Mouse (Mus musculus): Measurements from ENCODE around the gene Plk5. TPM values are rescaled to one million over a fixed set of nuclear protein-coding genes. Genes with fewer than 3 reads are reported as not detected.

The Plk5 gene
- not detected in 2 replicates for polyA plus RNA-seq (2012; ENCODE audit: insufficient read depth, low replicate concordance)

- H3K9me3 ChIP-seq: 0 out of 2 replicates have a peak, but pooled peaks cover 3% of the 10 kb centered on the region
- H3K4me1 ChIP-seq: peaks cover 53% of the 10 kb centered on the region
- H3K36me3 ChIP-seq (replicated peaks; ENCODE audit: low read length): no peaks in the 10 kb centered on the region
- TF ChIP-seq GATA1 (IDR thresholded peaks at IDR 0.05; ENCODE audit: borderline replicate concordance, low read length) (no peak), FLI1 (IDR thresholded peaks at IDR 0.05; ENCODE audit: low read length) (no peak)
- H3K27me3 ChIP-seq (replicated peaks): peaks cover 96% of the 10 kb centered on the region
- H3K4me3 ChIP-seq (replicated peaks): no peak within 1 kb of the TSS
Observed at GRCm38 (mm10) chr10:80356001-80356682, at the start of gene Plk5. Gene Plk5, plus strand, starts transcription at chr10:80356459.

- peaks cover 42% of the 10 kb centered on the region for H3K4me1 ChIP-seq
- H3K27me3 ChIP-seq (replicated peaks): peaks cover 82% of the 10 kb centered on the region
- TF ChIP-seq FLI1 (IDR thresholded peaks at IDR 0.05; ENCODE audit: low read length) (no peak), GATA1 (IDR thresholded peaks at IDR 0.05; ENCODE audit: borderline replicate concordance, low read length) (no peak)
Observed at GRCm38 (mm10) chr10:80311560-80311959, 44.7 kb upstream of the Plk5 start.

DNA sequence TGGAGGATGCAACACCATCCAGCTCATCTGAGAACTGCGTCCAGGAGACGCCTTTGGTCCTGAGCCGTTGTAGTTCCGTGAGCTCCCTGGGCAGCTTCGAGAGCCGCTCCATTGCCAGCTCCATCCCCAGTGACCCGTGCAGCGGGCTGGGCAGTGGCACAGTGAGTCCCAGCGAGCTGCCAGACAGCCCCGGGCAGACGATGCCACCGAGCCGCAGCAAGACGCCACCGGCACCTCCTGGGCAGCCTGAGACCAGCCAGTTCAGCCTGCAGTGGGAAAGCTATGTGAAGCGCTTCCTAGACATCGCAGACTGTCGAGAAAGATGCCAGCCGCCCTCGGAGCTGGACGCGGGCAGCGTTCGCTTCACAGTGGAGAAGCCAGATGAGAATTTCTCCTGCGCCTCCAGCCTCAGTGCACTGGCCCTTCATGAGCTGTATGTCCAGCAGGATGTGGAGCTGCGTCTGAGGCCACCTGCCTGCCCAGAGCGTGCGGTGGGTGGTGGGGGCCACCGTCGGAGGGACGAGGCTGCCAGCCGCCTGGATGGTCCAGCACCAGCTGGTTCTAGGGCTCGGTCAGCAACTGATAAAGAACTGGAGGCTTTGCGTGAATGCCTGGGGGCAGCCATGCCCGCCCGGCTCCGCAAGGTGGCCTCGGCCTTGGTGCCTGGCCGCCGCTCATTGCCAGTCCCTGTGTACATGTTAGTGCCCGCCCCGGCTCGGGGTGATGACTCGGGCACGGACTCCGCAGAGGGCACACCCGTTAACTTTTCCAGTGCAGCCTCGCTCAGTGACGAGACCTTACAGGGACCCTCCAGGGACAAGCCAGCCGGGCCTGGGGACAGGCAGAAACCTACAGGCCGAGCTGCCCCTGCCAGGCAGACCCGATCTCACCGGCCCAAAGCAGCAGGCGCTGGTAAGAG, 43.4 kb upstream of the Plk5 start:
- peak overlapping the region; percentile 48 for H3K4me3 ChIP-seq (replicated peaks)
- H3K4me1 ChIP-seq: peaks cover 55% of the 10 kb centered on the region
- H3K36me3 ChIP-seq (replicated peaks; ENCODE audit: low read length): peaks cover 65% of the 10 kb centered on the region
- H3K27me3 ChIP-seq (replicated peaks): peaks cover 70% of the 10 kb centered on the region
- TF ChIP-seq FLI1 (IDR thresholded peaks at IDR 0.05; ENCODE audit: low read length) (no peak), GATA1 (IDR thresholded peaks at IDR 0.05; ENCODE audit: borderline replicate concordance, low read length) (no peak)
- peaks cover 19% of the 10 kb centered on the region; the same call in 1 of the 2 replicates for H3K9me3 ChIP-seq

More at GRCm38 (mm10) chr10:80311560-80311959, 44.7 kb upstream of the Plk5 start:
- peaks cover 65% of the 10 kb centered on the region for H3K36me3 ChIP-seq (replicated peaks; ENCODE audit: low read length)
- H3K9me3 ChIP-seq: peaks cover 19% of the 10 kb centered on the region; the same call in 1 of the 2 replicates
- no peak overlapping the region for H3K4me3 ChIP-seq (replicated peaks)

DNA sequence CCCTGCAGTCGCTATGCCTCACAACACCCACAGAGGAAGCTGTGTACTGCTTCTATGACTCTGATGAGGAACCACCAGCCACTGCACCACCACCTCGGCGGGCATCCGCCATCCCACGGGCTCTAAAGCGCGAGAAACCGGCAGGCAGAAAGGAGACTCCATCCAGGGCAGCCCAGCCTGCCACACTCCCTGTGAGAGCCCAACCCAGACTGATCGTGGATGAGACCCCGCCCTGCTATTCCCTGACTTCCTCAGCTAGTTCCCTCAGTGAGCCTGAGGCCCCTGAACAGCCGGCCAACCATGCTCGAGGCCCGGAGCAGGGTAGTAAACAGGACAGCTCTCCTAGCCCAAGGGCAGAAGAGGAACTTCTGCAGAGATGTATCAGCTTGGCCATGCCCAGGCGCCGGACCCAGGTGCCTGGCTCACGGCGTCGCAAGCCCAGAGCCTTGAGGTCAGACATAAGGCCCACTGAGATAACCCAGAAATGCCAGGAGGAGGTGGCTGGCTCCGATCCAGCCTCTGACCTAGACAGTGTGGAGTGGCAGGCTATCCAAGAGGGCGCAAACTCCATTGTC, 42.5 kb upstream of the Plk5 start:
- peak overlapping the region; percentile 48 for H3K4me3 ChIP-seq (replicated peaks)
- H3K9me3 ChIP-seq: peaks cover 19% of the 10 kb centered on the region; the same call in 1 of the 2 replicates
- no peak for TF ChIP-seq FLI1 (IDR thresholded peaks at IDR 0.05; ENCODE audit: low read length)
- TF ChIP-seq GATA1 (IDR thresholded peaks at IDR 0.05; ENCODE audit: borderline replicate concordance, low read length): no peak
- H3K4me1 ChIP-seq: peaks cover 64% of the 10 kb centered on the region
- H3K27me3 ChIP-seq (replicated peaks): peaks cover 64% of the 10 kb centered on the region
- H3K36me3 ChIP-seq (replicated peaks; ENCODE audit: low read length): peaks cover 68% of the 10 kb centered on the region

DNA sequence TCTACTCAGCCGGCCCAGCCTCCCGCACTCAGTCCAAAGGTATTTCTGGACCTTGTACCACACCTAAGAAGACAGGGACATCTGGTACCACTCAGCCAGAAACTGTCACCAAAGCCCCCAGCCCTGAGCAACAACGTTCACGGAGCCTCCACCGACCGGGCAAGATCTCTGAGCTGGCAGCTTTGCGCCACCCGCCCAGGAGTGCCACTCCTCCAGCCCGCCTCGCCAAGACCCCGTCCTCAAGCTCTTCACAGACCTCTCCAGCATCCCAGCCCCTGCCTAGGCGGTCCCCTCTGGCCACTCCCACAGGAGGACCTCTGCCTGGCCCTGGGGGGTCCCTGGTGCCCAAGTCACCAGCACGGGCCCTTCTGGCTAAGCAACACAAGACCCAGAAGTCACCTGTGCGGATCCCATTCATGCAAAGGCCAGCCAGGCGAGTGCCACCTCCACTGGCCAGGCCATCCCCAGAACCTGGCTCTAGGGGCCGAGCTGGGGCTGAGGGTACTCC, 41.7 kb upstream of the Plk5 start:
- peaks cover 69% of the 10 kb centered on the region for H3K36me3 ChIP-seq (replicated peaks; ENCODE audit: low read length)
- peaks cover 56% of the 10 kb centered on the region for H3K27me3 ChIP-seq (replicated peaks)

DNA sequence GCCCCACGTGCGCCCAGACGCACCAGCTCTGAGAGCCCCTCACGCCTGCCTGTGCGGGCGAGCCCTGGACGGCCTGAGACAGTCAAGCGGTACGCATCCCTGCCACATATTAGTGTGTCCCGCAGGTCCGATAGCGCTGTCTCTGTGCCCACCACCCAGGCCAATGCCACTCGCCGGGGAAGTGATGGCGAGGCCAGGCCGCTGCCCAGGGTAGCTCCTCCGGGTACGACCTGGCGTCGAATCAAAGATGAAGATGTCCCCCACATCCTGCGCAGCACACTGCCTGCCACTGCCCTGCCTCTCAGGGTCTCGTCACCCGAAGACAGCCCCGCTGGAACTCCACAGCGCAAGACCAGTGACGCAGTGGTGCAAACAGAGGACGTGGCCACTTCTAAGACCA, 40.9 kb upstream of the Plk5 start:
- H3K4me3 ChIP-seq (replicated peaks): no peak overlapping the region
- peaks cover 75% of the 10 kb centered on the region for H3K4me1 ChIP-seq

More for the DNA sequence above, 41.7 kb upstream of the Plk5 start:
- Histone ChIP-seq H3K4me3 (replicated peaks) (no peak overlapping the region), H3K4me1 (peaks cover 72% of the 10 kb centered on the region), H3K9me3 (peaks cover 19% of the 10 kb centered on the region; the same call in 1 of the 2 replicates)
- TF ChIP-seq GATA1 (IDR thresholded peaks at IDR 0.05; ENCODE audit: borderline replicate concordance, low read length) (no peak), FLI1 (IDR thresholded peaks at IDR 0.05; ENCODE audit: low read length) (no peak)

GRCm38 (mm10) chr10:80316359-80316781, 39.9 kb upstream of the Plk5 start:
- H3K4me3 ChIP-seq (replicated peaks): no peak overlapping the region
- peaks cover 85% of the 10 kb centered on the region for H3K4me1 ChIP-seq
- peaks cover 63% of the 10 kb centered on the region for H3K36me3 ChIP-seq (replicated peaks; ENCODE audit: low read length)
- peaks cover 18% of the 10 kb centered on the region; the same call in 1 of the 2 replicates for H3K9me3 ChIP-seq
- TF ChIP-seq GATA1 (IDR thresholded peaks at IDR 0.05; ENCODE audit: borderline replicate concordance, low read length) (no peak), FLI1 (IDR thresholded peaks at IDR 0.05; ENCODE audit: low read length) (no peak)
- peaks cover 47% of the 10 kb centered on the region for H3K27me3 ChIP-seq (replicated peaks)

More for the DNA sequence above, 40.9 kb upstream of the Plk5 start:
- peaks cover 70% of the 10 kb centered on the region for H3K36me3 ChIP-seq (replicated peaks; ENCODE audit: low read length)
- peaks cover 19% of the 10 kb centered on the region; the same call in 1 of the 2 replicates for H3K9me3 ChIP-seq
- TF ChIP-seq GATA1 (IDR thresholded peaks at IDR 0.05; ENCODE audit: borderline replicate concordance, low read length) (no peak), FLI1 (IDR thresholded peaks at IDR 0.05; ENCODE audit: low read length) (no peak)
- peaks cover 56% of the 10 kb centered on the region for H3K27me3 ChIP-seq (replicated peaks)

DNA sequence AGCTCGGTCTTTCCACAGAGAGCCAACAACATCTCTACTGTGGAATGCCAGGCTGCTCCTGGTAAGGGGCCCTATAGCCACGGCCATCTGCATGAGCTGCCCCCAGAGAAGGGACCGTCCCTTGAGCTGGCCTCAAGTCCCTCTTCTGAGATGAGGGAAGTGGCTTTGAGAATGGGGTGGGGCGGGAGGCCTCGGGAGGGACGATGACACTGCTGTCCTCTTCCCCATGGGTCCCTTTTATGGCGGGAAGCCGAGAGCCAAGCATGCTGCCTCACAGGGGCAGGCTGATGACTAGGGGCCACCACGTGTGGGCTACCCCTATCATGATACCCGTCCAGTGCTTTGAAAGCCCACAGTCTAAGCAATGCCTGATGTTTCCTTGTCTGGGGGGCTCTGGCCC, 39.2 kb upstream of the Plk5 start:
- peaks cover 41% of the 10 kb centered on the region for H3K27me3 ChIP-seq (replicated peaks)
- H3K9me3 ChIP-seq: peaks cover 16% of the 10 kb centered on the region; the same call in 1 of the 2 replicates
- no peak for TF ChIP-seq GATA1 (IDR thresholded peaks at IDR 0.05; ENCODE audit: borderline replicate concordance, low read length)
- TF ChIP-seq FLI1 (IDR thresholded peaks at IDR 0.05; ENCODE audit: low read length): no peak
- H3K36me3 ChIP-seq (replicated peaks; ENCODE audit: low read length): peaks cover 57% of the 10 kb centered on the region
- peaks cover 91% of the 10 kb centered on the region for H3K4me1 ChIP-seq
- H3K4me3 ChIP-seq (replicated peaks): peak overlapping the region; percentile 82

- Histone ChIP-seq H3K36me3 (replicated peaks; ENCODE audit: low read length) (peaks cover 41% of the 10 kb centered on the region), H3K9me3 (no peaks in the 10 kb centered on the region), H3K4me1 (peaks cover 92% of the 10 kb centered on the region), H3K4me3 (replicated peaks) (peak within 1 kb of the TSS; percentile 100), H3K27me3 (replicated peaks) (peaks cover 8% of the 10 kb centered on the region)
- TF ChIP-seq FLI1 (IDR thresholded peaks at IDR 0.05; ENCODE audit: low read length): peak; percentile 95; the same call in 1 of the 2 replicates
- no peak for TF ChIP-seq GATA1 (IDR thresholded peaks at IDR 0.05; ENCODE audit: borderline replicate concordance, low read length)
Observed at GRCm38 (mm10) chr10:80320340-80320760, 35.9 kb upstream of the Plk5 start, which contains the start of gene 2310011J03Rik. Gene 2310011J03Rik, minus strand, starts transcription at chr10:80320537.
